Mouse (Mus musculus) liver, embryonic 14.5 days (tissue): ENCODE results near the gene Atox1. TPM values are rescaled to one million over a fixed set of nuclear protein-coding genes. Genes with fewer than 3 reads are reported as not detected.

Experiments used
- ATAC-seq: fragments of 200-750 bp; cut with Nextera tagmentation; 2 replicates; pipeline ENCODE4 v1.8.0; 2017; ENCODE audit warnings: moderate number of reproducible peaks, mild to moderate bottlenecking, moderate library complexity; ENCODE audit not compliant: insufficient read depth
- DNase-seq, 3 experiments: peaks; one replicate each; pipeline ENCODE4 v3.0.0-alpha.2; 2012 to 2013; ENCODE audit warnings: low read depth in 3 of 3, low spot score in 3 of 3
- H3K27ac ChIP-seq: fragments of 300-500 bp; sonication (generic); 2 replicates; pipeline ENCODE4 v1.5.1; 2014; ENCODE audit warnings: moderate library complexity, mild to moderate bottlenecking, control low read depth, inconsistent platforms
- H3K27me3 ChIP-seq: fragments of 300-500 bp; sonication (generic); 2 replicates; pipeline ENCODE4 v1.6.1; 2014; ENCODE audit warnings: mild to moderate bottlenecking, low read length, moderate library complexity; ENCODE audit not compliant: control insufficient read depth, insufficient read depth
- H3K36me3 ChIP-seq: fragments of 300-500 bp; sonication (generic); replicated peaks from 2 replicates; pipeline ENCODE4 v1.6.1; 2014; ENCODE audit warnings: low read depth; ENCODE audit not compliant: control insufficient read depth, insufficient read depth
- H3K4me1 ChIP-seq, 2 experiments: fragments of 200-500 bp in 1 of 2; fragments of 300-500 bp in 1 of 2; sonication (generic) in 1 of 2; replicated peaks; 2 replicates each; pipeline ENCODE4 v1.6.1; 2012 to 2014; ENCODE audit warnings: antibody characterized with exemption in 1 of 2, inconsistent platforms in 1 of 2, low read length in 1 of 2; ENCODE audit not compliant: control insufficient read depth in 2 of 2, insufficient read depth in 2 of 2
- H3K4me2 ChIP-seq: fragments of 300-500 bp; sonication (generic); 2 replicates; pipeline ENCODE4 v1.6.1; 2014; ENCODE audit warnings: low read depth, mild to moderate bottlenecking, control low read depth, moderate library complexity
- H3K4me3 ChIP-seq, 2 experiments: fragments of 200-500 bp in 1 of 2; fragments of 300-500 bp in 1 of 2; sonication (generic) in 1 of 2; 2 replicates each; pipeline ENCODE4 v1.5.1; 2012 to 2014; ENCODE audit warnings: low read depth in 2 of 2, low read length in 2 of 2, mild to moderate bottlenecking in 2 of 2, control low read depth in 1 of 2, inconsistent platforms in 1 of 2, moderate library complexity in 1 of 2; ENCODE audit not compliant: insufficient read depth in 1 of 2
- H3K9ac ChIP-seq: fragments of 300-500 bp; sonication (generic); replicated peaks from 2 replicates; pipeline ENCODE4 v1.6.1; 2014; ENCODE audit warnings: mild to moderate bottlenecking, control low read depth, moderate library complexity
- H3K9me3 ChIP-seq: fragments of 300-500 bp; sonication (generic); 2 replicates; pipeline ENCODE4 v1.6.1; 2016; ENCODE audit warnings: low read length, mixed read lengths; ENCODE audit not compliant: control insufficient read depth
- CTCF ChIP-seq: IDR thresholded peaks from 2 replicates; pipeline ENCODE4 v1.5.1; 2016; ENCODE audit warnings: antibody characterized with exemption, low read depth, control low read depth
- EP300 ChIP-seq: IDR thresholded peaks from 2 replicates; pipeline ENCODE4 v1.6.1; 2016; ENCODE audit warnings: antibody characterized with exemption, low read depth
- WGBS: fragments of 180-500 bp; shearing (Covaris S2); extraction: QIAGEN DNeasy Blood & Tissue Kit; methylation state at CpG from one replicate; pipeline ENCODE4 v1.1.7; 2014; ENCODE audit not compliant: insufficient replicate concordance; 5-methylcytosine and 5-hydroxymethylcytosine counted together
- polyA plus RNA-seq, 2 experiments: library from polyadenylated mRNA; depleted of rRNA in 1 of 2; stranded (reverse) in 1 of 2; unstranded in 1 of 2; fragments of >200 nt; fragmentation: Nextera tagmentation in 1 of 2; extraction: Ambion mirVana in 1 of 2; gene quantifications; 2 replicates each; pipeline versions ENCODE4 v1.2.1 to v1.2.3; 2012 to 2014

Atox1 gene
- polyA plus RNA-seq, 2 experiments: 120 to 209 TPM

- H3K36me3 ChIP-seq: no peaks in the 10 kb centered on the region
- peaks cover 0 to 15% of the 10 kb centered on the region in 2 experiments; a peak in 2 of 4 replicates for H3K4me1 ChIP-seq
- H3K4me2 ChIP-seq: no peak within 1 kb of the TSS
- no peak for TF ChIP-seq CTCF
- no peak for TF ChIP-seq EP300
- H3K9me3 ChIP-seq: no peaks in the 10 kb centered on the region
- DNase-seq (no peak), ATAC-seq (no peak)
- H3K27ac ChIP-seq: no peak within 1 kb of the TSS
- no peak within 1 kb of the TSS for H3K4me3 ChIP-seq
- no peaks in the 10 kb centered on the region for H3K27me3 ChIP-seq
- no peak within 1 kb of the TSS for H3K9ac ChIP-seq
- WGBS: 61% methylated on average over 1 of the region's 1 CpGs
Observed at GRCm38 (mm10) chr11:55422978-55423377, 38.1 kb downstream of the Atox1 start, which contains the start of gene Sparc. TSS of gene Sparc (minus strand) at chr11:55423183.

- DNase-seq: no peak
- 26% methylated on average over 9 of the region's 9 CpGs for WGBS
- Histone ChIP-seq H3K4me1 (peaks cover 0 to 22% of the 10 kb centered on the region in 2 experiments; a peak in 2 of 4 replicates), H3K9ac (peak overlapping the region; percentile 23; the same call in 1 of the 2 replicates), H3K4me2 (no peak overlapping the region; the same call in 1 of the 2 replicates), H3K27me3 (no peaks in the 10 kb centered on the region), H3K9me3 (no peaks in the 10 kb centered on the region), H3K4me3 (peak overlapping the region; percentile 37 to 58), H3K27ac (no peak overlapping the region), H3K36me3 (no peaks in the 10 kb centered on the region)
- ATAC-seq: 0 out of 2 replicates have a peak, but pooled peaks have one; percentile 37
- TF ChIP-seq EP300 (no peak), CTCF (no peak)
Observed at GRCm38 (mm10) chr11:55419678-55420307, 41.2 kb downstream of the Atox1 start.

- H3K4me3 ChIP-seq: peak overlapping the region; percentile 37 to 58
- H3K4me2 ChIP-seq: no peak overlapping the region; the same call in 1 of the 2 replicates
- 32% methylated on average over 4 of the region's 4 CpGs for WGBS
- H3K27me3 ChIP-seq: no peaks in the 10 kb centered on the region
- peaks cover 0 to 22% of the 10 kb centered on the region in 2 experiments; a peak in 2 of 4 replicates for H3K4me1 ChIP-seq
- no peaks in the 10 kb centered on the region for H3K36me3 ChIP-seq
- no peak overlapping the region for H3K27ac ChIP-seq
- H3K9me3 ChIP-seq: no peaks in the 10 kb centered on the region
- DNase-seq (no peak), ATAC-seq (no peak)
- TF ChIP-seq EP300: no peak
- TF ChIP-seq CTCF: no peak
- H3K9ac ChIP-seq: peak overlapping the region; percentile 23; the same call in 1 of the 2 replicates
Observed at GRCm38 (mm10) chr11:55419296-55419677, 41.8 kb downstream of the Atox1 start.

GRCm38 (mm10) chr11:55418704-55419061, 42.4 kb downstream of the Atox1 start:
- H3K9ac ChIP-seq: no peak overlapping the region
- no peak for TF ChIP-seq CTCF
- TF ChIP-seq EP300: no peak
- peak overlapping the region; percentile 37 to 58 for H3K4me3 ChIP-seq
- no peak for ATAC-seq
- peak overlapping the region; percentile 46; the same call in 1 of the 2 replicates for H3K4me2 ChIP-seq
- H3K36me3 ChIP-seq: no peaks in the 10 kb centered on the region
- peaks cover 0 to 19% of the 10 kb centered on the region in 2 experiments; a peak in 2 of 4 replicates for H3K4me1 ChIP-seq
- no peaks in the 10 kb centered on the region for H3K9me3 ChIP-seq
- no peak for DNase-seq
- H3K27me3 ChIP-seq: no peaks in the 10 kb centered on the region
- WGBS: 28% methylated on average over 3 of the region's 3 CpGs
- H3K27ac ChIP-seq: no peak overlapping the region

GRCm38 (mm10) chr11:55417898-55418703, 42.9 kb downstream of the Atox1 start:
- Histone ChIP-seq H3K9ac (no peak overlapping the region), H3K4me1 (peaks cover 0 to 18% of the 10 kb centered on the region in 2 experiments; a peak in 2 of 4 replicates), H3K4me2 (peak overlapping the region; percentile 46), H3K27me3 (no peaks in the 10 kb centered on the region), H3K9me3 (no peaks in the 10 kb centered on the region), H3K4me3 (peak overlapping the region; percentile 37 to 58), H3K27ac (no peak overlapping the region), H3K36me3 (no peaks in the 10 kb centered on the region)
- 3% methylated on average over 24 of the region's 24 CpGs for WGBS
- no peak for DNase-seq
- TF ChIP-seq EP300 (no peak), CTCF (no peak)
- ATAC-seq: 0 out of 2 replicates have a peak, but pooled peaks have one; percentile 18
